Mouse (Mus musculus) spleen, postnatal 4 days (tissue): ENCODE data around the gene Lmntd1.
A peak's percentile ranks its signal among the peaks of the same experiment; 100 is the strongest.

Source experiments
- DNase-seq, 2 experiments: peaks; one replicate each; pipeline ENCODE4 v3.0.0; 2022; ENCODE audit warnings: low spot score in 2 of 2

Gene Lmntd1

DNA sequence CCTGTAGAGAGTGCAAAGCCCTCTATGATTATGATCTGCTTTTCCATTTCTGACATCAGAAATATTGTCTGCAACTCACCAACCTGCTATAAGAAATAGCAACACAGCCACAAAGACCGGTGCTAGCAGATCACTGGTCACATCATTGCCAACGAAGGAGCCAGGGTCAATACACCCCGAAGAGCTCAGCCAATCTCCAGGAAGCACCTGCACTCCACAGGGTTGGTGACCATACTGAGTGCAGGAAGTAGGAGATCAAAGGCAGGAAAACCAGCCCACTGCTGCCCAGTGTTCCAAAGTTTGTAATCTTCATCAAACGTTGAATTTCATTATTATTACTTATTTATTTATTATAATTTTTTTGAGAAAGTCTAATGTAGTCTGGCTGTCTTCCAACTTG, 9.5 kb downstream of the Lmntd1 start:
- no peak for DNase-seq

DNA sequence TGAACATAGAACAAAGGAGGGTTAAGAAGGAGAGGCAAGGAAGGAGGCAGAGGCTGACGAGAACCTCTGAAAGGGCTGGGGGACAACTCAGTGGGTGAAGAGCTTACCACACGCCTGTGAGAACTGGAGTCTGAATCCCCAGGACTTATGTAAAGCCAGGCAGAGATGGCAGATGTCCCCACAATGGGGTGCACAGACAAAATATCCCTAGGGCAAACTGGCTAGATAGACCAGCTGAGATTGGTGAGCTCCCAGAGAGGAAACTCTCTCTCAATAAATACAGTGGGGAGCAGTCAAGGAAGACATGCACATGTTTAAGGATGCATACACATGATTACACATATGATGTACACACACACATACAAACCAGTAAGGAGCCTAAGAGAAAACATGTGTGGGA, 10.0 kb downstream of the Lmntd1 start:
- DNase-seq = no peak

DNA sequence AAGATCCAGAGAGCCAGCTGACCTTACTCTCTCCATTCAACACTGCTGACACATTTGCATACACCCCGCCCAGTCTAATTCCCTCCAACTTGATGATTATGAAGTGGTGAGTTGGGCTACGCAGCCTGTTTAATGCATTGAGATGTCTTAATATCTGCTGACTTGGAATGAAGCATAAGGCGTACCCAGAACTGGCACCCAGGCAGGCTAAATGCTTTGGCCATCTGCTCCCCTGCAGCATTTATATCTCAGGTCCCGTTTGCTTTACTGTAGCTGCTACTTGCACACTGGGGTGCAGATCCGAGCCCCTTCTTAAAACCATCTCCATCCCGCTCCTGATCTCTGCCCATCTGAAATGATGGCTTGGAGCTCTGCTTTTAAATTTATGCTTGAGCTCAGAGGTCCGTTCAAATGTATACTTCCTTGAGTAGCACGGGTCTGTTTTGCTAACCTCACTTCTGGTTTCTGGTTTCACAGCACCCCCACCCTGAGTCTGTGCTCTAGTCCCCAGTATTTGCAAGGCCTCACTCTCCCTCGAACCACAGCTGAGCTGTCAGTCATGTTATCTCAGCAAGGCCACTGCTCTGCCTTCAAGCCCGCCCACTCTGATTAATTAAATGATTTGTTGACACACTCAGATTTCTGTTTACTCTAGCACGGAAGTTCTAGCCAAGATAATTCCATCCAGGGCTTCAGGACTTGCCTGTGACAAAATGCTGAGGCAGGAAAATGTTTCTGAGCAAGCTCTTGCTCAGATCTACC, 15.1 kb downstream of the Lmntd1 start:
- DNase-seq = peak in 1 of 2 experiments; percentile 18

DNA sequence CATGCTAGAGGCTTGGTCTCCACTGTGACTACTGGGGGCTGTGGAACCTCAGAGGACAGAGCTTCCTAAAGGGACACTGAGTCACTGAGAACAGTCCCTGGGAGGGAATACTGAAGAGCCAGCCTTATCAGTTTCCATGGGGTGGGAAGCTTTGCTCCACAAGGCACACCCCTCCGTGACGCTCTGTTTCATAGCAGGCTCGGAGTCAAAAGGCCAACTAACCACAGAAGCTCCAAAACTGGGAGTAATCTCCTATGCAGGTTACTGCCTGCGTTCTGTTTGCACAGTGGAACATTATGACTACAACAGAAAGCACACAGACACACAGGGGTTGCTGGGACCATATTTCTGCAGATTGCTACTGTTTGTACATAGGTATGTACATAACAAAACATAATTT, 18.2 kb downstream of the Lmntd1 start:
- no peak for DNase-seq

DNA sequence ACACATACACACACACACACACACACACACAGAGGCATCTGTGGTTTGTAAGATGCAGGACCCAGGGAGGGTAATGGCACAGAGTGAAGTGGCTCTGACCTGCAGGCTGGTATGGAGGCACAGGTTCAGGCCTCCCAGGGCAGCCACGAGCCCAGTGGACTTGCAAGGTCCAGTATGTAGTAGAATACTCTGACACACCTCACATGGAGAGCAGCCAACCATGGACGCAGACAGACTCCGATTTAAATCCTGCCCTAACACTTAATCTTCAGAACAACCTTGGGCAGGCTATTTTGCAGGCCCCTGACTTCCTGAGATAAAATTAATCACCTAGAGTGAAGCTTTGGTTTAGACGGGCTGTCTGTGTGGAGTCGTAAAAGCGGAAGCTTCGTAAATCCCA, 20.1 kb downstream of the Lmntd1 start:
- no peak for DNase-seq

DNA sequence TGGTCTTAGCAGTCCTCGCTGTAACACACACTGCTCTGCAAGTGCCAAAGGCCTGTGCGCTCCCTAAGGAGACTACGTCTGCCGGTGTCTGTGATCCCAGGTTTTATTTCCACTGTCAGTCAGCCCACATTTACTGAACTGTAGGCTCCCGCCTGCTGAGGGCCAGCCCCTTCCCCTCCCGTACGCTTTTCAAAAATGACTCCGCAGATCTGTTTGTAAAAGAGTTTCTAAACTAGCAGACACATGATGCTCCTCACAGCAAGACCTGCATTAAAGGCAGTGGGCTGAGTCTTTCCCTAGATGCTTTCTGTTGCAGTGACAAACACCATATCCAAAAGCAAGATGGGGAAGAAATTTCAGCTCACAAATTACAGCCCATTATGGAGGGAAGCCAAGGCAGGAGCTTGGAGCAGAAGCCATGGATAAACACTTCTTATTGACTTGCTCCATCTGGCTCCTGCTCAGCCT, 21.6 kb downstream of the Lmntd1 start:
- DNase-seq = no peak

DNA sequence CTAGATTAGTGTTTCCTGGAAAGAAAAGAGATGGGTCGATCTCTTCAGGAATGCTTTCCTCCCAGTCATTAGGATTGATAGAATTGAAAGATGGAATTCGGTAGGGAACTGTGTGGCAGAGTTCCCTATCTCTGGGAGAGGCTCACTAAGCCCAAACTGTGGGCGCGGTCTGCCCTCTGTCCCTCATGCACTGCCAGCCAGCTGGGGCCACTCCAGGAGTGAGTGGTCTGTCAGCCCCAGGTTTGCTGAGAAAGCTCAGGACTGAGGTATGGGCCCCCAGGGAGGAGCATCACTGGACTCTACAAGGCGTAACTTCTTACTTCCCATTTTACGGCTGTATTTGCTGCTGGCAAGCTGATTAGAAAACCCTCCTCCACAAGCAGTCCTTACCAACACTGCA, 22.1 kb downstream of the Lmntd1 start:
- no peak for DNase-seq

DNA sequence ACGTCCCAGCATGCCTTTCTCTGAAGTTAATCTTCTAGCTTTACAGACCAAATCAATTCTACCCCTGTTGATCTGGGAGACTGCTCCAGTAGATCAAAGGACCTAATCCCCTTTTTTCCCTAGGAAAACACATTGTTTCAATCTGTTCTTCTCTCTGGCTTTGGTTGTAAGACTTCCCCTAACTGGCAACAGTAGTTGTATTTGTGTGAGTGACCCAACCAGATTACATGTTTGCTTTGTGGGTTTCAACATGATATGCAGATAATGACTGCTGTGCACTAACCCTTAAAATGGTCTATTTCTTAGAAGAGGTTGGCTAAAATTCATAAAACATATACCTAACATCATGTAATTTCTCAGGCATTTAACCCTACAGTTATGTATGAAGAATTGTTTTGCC, 22.5 kb downstream of the Lmntd1 start:
- no peak for DNase-seq

DNA sequence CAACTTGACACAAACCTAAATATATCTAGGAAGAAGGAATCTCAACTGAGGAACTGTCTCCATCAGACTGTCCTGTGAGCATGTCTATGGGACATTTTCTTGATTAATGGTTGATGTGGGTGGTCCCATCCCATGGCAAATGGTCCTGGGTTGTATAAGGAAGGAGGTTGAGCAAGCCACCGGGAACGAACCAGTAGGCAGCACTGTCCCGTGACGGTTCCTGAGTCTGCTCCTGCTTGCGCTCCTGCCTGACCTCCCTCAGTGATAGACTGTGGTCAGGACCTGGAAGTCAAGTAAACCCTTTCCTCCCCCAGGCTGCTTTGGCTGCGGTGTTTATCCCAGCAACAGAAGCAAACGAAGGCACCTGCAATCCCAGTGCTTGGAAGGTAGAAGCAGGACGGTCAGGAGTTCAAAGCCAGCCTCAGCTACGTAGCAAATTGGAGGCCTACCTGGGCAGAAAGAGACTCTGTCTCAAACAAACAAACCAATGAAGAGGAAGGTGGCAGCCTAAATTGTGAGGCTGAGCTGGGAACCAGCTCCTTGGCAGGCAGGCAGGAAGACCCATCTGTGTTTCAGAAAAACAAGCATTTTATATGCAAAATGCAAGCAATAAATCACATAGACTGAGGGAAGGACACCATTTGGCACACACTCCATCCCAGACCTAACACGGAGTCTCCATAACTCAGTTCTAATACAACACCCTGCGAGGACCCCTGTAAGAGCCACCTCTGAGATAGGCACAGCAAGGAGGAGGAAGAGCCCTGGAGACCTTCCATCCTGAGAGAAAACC, 23.4 kb downstream of the Lmntd1 start:
- no peak for DNase-seq

DNA sequence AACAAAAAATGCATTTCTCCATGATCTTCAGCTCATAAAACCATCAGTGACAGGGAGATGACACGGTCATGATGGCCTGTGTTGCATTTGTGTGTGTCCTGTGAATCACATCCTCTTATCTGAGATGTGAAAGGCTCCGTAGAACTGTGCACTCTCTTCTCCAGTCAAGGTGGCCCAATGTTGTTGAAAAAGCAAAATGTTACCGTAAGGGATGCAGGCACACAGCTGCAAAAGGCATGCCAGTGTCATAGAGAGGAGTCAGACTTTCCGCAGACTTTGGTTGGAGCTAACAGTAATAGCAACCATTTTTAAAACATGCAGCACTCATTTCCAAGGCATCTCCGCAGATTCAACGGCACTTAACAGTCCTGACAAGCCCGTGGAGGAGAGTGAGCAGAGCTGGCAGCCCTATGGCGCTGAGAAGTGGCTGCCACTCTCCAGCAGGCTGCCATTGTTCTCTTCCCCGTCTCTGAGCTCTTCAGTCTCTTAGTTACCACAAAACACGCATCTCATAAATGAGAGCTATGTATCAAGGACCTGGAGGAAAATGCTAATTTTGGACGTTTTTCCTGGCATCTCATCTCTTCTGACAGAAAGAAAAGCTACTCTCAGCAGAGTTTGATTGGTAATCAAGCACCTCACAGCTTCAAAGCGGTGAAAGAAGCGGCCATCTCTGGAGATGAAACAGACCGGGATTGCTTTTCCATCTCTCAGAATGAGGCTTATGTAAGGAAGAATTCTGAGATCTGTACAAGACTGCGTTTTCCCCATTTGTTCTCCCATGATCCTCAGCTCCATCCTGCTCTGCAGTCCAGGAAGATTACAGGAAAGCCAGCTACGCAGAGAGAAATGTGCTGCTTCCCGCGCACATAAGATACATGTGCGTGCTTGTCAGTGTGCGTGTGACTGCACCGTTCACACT, 28.8 kb downstream of the Lmntd1 start:
- no peak for DNase-seq

DNA sequence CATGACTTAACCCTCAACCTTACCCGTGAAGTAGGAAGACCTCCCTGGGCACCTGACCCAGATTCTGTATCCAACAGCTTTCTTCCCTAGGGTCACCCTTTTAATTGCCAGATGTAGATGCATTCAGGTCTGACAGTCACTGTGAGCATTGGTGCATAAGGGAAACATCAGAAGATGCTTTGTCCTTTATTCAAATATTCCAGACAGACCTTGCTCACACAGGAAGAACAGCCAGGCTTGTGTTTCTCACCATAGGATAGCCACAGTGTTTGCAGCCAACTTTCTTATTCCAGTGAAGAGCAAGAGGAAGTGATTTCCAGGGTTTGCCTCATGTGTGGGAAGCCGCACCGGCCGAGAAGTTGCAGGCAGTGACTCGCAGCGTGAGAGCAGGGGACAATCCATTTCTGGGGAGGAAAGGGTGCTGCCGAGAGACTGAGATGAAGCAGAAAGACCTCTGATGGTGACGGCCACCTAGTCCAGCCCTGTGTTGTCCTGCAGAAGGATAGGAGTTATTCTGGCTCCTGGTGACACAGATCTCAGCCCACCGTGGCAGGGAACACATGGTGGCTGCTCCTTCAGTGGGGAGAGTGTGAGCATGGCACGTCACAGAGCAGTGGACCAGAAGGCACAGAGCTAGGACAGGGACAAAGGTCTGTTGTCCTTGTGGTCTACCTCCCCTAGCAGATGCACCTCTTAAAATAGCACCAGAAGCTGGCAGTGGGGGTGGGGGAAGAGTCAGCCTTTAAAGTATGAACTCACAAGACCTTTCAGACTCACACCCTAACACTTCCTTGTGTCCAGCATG, 32.6 kb downstream of the Lmntd1 start:
- DNase-seq = no peak

DNA sequence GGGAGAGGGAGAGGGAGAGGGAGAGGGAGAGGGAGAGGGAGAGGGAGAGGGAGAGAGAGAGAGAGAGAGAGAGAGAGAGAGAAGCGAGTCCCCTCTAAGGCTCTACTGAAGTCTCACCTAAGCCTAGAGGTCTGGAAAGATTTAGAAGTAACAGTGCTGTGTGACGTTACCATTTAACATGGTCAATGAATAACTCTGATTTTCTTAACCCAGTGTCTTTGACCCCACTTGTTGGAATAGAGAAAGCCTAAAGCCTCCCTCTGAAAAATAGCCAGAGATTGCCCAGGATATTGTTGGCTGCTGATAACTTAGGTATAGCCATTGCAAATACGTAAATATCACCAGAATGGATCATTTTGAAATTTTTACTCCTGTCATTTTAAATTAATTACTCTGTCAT, 34.4 kb downstream of the Lmntd1 start:
- no peak for DNase-seq

DNA sequence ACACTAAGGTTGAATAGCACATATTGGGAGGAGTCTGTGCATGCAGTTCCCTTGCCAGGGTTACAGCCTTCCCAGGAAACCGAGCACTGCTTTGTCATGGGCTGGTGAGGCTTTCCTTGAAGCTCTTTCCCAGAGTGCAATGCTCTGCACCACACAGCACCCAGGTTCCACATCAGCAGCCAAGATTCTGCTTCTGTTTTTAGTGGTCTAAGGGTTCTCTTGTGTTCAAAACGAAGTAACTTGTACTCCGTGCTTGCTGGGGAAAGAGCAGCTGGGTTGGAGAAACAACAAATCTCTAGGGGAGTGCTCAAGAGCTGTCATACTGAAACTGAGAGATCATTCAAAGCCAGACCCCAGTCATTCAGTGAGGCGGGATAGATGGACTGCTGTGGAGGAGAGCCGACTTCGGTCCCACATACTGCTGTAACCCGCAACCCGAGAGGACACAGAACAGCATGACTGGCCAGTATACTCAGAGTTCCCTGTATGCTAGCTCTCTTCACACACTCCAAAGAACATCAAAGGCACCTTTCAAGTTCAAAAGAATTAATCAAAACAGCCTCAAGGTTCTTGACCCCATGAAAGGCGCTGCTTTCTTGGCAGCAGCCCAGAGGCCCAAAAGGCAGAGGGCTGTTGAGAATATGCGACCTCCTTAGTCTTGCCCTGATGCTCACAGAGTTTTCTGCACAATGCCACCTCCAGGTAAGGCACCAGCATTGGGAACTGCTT, 35.5 kb downstream of the Lmntd1 start:
- DNase-seq = no peak

DNA sequence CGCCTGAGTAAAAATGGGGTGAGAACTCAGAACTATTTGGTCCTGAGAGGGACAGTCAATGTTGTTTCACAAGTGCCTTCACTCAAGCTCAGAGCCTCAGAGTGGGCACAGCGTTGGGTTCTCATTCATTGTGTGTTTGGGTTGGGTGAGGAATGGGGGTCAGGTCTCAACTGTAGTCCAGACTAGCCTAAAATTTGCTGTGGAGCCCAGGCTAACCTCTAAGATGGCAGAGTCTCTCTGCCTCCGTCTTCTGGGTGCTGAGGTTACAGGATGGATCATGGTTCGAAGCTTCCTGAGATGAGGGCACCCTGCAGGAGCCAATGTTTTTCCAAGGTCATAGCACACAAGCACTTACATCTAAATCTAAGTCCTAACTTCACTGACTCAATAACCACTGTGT, 37.4 kb downstream of the Lmntd1 start:
- no peak for DNase-seq

DNA sequence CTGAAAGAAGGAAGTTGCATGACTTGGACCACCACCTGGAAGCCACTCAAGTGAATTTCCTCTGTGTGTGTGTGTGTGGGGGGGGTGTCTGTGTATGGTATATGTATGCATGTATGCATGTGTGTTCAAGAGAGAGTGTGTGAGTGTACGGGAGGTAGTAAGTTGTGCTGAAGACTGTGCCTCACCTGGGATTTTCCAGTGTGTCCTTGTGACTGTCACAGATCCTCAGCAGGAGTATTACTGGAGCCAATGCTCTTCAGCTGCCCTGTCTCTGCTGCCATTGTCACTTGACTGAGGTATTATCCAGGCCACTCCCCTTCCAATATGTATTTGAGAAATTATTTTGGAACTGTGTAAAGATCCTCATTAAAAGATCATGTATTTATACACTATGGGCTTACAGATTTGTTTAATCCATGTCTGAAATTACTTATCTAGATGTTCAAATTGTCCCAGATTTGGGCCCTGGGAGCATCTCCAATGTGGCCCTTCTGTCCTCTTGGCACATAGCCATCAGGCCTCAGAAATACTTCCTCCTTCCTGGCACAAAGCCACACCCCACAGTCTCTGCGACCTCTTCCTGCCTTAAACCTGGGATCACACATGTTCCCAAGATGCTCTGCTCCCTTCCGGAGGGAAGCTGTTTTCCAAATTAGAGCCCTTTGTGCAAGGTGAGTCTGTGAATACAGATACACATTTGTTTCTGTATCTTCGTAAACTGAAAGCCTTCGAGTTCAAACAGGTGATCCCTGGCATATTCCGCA, 40.7 kb downstream of the Lmntd1 start:
- DNase-seq = no peak

DNA sequence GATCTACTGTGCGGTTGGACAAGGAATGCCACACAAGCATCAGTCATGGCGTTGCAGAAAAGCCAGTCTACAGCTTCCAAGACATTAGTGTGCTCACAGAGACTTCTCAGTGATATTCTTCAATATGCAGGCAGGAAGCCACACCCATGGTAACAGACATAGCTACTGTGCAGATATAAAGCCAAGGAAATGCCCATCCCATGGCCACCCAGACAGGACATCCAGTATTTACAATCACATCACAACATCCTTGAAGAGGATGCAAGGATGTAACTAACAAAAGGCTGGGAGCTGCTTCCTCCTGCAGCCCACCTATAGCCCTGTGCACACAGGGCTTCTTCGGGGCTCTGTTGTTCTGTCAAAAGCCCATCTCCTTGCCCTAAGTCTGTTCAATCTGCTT, 45.4 kb downstream of the Lmntd1 start:
- DNase-seq = no peak

DNA sequence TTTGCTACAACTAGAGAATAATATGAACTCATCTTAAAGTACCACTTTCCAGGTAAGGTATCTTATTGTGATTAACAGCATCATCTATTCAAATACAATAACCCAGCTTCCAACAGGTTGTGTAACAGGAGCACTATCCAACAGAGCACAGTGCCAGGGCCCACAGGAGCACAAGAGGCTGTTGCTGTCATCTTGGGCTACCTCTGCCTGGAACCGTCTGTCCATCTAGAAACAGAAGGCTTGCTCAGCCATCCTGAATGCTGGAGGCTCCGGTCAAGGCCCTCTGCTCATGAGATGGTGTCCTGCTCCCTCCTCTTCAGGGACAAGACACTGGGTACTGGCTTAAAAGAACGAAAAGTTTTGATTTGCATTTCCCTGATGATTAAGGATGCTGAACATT, 46.3 kb downstream of the Lmntd1 start:
- no peak for DNase-seq

DNA sequence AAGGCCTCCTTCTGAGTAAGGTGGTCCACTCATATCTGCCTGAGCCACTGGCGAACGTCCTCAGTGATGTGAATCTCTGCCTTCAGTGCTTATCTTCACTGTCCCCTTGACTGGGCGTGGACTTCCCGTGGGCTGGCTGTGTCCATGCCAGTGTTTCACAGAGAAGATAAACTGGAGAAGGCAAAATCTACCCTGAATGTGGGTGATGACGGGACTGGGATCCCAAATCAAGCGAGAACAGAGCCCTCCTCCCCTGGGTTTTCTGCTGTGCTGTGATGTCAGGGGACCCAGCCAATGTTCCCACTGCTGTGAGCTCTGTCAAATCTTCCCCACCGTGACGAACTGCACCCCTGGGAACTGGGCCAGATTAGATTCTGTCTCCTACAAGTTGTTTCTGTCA, 46.8 kb downstream of the Lmntd1 start:
- DNase-seq = no peak

DNA sequence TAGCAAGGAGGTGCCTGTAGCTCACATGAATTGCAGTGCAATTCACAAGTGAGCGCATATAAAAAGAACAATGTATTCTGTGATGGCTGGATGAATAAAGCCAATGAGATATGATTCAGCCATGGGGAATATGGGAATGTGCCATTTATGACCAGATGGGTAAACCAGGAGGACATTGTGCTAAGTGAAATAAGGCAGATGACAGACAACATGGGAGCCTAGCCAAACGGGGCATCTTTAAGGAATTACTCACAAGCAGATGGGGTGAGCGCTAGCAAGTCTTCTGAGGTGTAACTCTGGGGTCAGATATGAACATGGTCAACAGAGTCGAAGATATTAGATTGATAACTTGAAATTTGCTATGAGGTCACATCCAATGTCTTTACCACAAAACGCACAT, 48.5 kb downstream of the Lmntd1 start:
- DNase-seq = no peak

DNA sequence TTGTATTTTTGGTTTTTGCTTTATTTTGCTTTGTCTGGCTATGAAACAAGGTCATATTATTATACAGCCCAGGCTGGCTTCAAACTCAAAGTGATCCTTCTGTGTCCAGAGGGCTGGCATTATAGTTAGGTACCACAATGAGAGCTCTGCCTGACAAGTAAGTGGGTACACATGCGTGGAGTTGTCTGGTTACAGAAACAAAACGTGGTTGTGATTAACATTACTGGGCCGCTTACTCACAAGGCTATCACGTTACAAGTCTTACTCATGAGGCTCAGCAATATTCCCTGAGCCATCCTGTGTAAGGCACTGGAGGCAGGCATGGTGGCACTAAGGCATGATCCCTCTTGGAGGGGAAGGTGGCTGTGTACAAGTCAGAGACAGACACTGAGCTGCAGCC, 49.4 kb downstream of the Lmntd1 start:
- DNase-seq = no peak
